Mouse (Mus musculus) lung, embryonic 15.5 days (tissue): ENCODE results near the gene Cacna1c. TPM values are rescaled to one million over a fixed set of nuclear protein-coding genes. Genes with fewer than 3 reads are reported as not detected.

ENCODE experiments used
- ATAC-seq: fragments of 200-750 bp; cut with Nextera tagmentation; 2 replicates; pipeline ENCODE4 v1.8.0; 2017; ENCODE audit warnings: moderate number of reproducible peaks, borderline replicate concordance; ENCODE audit not compliant: low FRiP score, low TSS enrichment; ENCODE audit errors: extremely low read depth
- H3K27ac ChIP-seq: fragments of 300-500 bp; sonication (generic); 2 replicates; pipeline ENCODE4 v1.5.1; 2015; ENCODE audit warnings: moderate library complexity, mild to moderate bottlenecking, inconsistent platforms
- H3K27me3 ChIP-seq: fragments of 300-500 bp; sonication (generic); 2 replicates; pipeline ENCODE4 v1.6.1; 2015; ENCODE audit warnings: inconsistent platforms
- H3K36me3 ChIP-seq: fragments of 300-500 bp; sonication (generic); 2 replicates; pipeline ENCODE4 v1.6.1; 2015; ENCODE audit warnings: inconsistent platforms
- H3K4me1 ChIP-seq: fragments of 300-500 bp; sonication (generic); 2 replicates; pipeline ENCODE4 v1.6.1; 2015; ENCODE audit warnings: inconsistent platforms
- H3K4me2 ChIP-seq: fragments of 300-500 bp; sonication (generic); 2 replicates; pipeline ENCODE4 v1.6.1; 2015; ENCODE audit warnings: inconsistent platforms, mild to moderate bottlenecking, moderate library complexity
- H3K4me3 ChIP-seq: fragments of 300-500 bp; sonication (generic); 2 replicates; pipeline ENCODE4 v1.5.1; 2015; ENCODE audit warnings: mild to moderate bottlenecking, inconsistent platforms
- H3K9ac ChIP-seq: fragments of 300-500 bp; sonication (generic); 2 replicates; pipeline ENCODE4 v1.6.1; 2015; ENCODE audit warnings: inconsistent platforms
- H3K9me3 ChIP-seq: fragments of 300-500 bp; sonication (generic); 2 replicates; pipeline ENCODE4 v1.6.1; 2016; ENCODE audit warnings: inconsistent platforms
- WGBS: fragments of 180-500 bp; shearing (Covaris S2); methylation state at CpG from one replicate; pipeline ENCODE4 v1.1.7; 2015; 5-methylcytosine and 5-hydroxymethylcytosine counted together
- polyA plus RNA-seq: library from polyadenylated mRNA; unstranded; fragments of >200 nt; fragmentation: Nextera tagmentation; extraction: Ambion mirVana; gene quantifications from 2 replicates; pipeline ENCODE4 v1.2.1, GENCODE M21; 2015

Gene Cacna1c
- polyA plus RNA-seq, 1 experiment from 2014 or later = 8.4 TPM

DNA sequence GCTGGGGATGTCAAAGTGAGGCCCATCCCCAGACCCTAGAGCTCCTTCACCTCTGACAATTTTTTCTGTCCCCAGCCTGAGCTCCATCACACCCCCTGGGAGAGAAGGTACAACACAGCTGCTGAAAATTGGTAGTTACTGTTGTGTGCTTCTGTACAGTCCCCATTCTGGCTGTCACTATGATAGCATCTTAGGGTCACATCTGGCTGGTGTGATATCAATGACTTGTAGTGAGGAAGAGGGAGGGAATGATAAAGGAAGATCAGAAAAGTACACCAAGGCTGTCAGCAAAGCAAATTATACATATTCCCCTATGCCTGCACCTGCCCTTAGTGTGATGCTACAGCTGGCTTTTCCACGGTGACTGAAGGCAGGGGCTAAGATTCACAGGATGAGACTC is 446.9 kb downstream of the Cacna1c start:
- Histone ChIP-seq H3K9me3 (no peaks in the 10 kb centered on the region), H3K36me3 (no peaks in the 10 kb centered on the region), H3K4me1 (no peaks in the 10 kb centered on the region), H3K4me3 (no peak overlapping the region), H3K9ac (no peak overlapping the region), H3K27ac (no peak overlapping the region), H3K27me3 (no peaks in the 10 kb centered on the region), H3K4me2 (no peak overlapping the region)
- 87% methylated on average over 1 of the region's 1 CpGs for WGBS
- no peak for ATAC-seq

- ATAC-seq = no peak
- no peaks in the 10 kb centered on the region for H3K36me3 ChIP-seq
- peaks cover 10% of the 10 kb centered on the region; the same call in 1 of the 2 replicates for H3K4me1 ChIP-seq
- WGBS = 65% methylated on average over 6 of the region's 6 CpGs
- no peaks in the 10 kb centered on the region for H3K27me3 ChIP-seq
- no peak overlapping the region for H3K27ac ChIP-seq
- no peak overlapping the region for H3K4me2 ChIP-seq
- no peak overlapping the region for H3K4me3 ChIP-seq
- no peaks in the 10 kb centered on the region for H3K9me3 ChIP-seq
- H3K9ac ChIP-seq = no peak overlapping the region
Observed at GRCm38 (mm10) chr6:118742701-118743100, 453.5 kb downstream of the Cacna1c start.

DNA sequence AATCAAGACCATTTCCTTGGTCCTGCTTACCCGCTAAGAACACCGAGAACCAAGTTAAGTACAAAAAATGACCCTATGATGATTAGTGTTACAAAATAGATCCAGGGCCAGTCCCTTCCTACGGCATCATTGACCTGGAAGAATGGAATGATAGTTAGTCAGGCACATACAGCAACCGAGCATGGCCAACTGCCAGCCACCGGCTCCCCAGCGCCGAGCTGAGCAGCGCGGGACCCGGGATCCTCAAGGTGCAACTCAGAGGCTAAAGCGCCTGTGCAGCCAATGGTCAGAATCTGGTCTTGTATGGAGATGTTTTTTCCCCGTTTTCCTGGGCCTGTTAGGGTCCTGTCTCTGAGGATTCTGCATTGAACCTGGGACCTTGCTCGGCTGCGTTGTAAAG is 454.4 kb downstream of the Cacna1c start:
- no peak overlapping the region for H3K27ac ChIP-seq
- no peak for ATAC-seq
- 91% methylated on average over 14 of the region's 14 CpGs for WGBS
- no peak overlapping the region for H3K4me2 ChIP-seq
- H3K4me3 ChIP-seq = no peak overlapping the region
- no peak overlapping the region for H3K9ac ChIP-seq
- H3K9me3 ChIP-seq = no peaks in the 10 kb centered on the region
- no peaks in the 10 kb centered on the region for H3K36me3 ChIP-seq
- H3K4me1 ChIP-seq = peaks cover 10% of the 10 kb centered on the region; the same call in 1 of the 2 replicates
- no peaks in the 10 kb centered on the region for H3K27me3 ChIP-seq

DNA sequence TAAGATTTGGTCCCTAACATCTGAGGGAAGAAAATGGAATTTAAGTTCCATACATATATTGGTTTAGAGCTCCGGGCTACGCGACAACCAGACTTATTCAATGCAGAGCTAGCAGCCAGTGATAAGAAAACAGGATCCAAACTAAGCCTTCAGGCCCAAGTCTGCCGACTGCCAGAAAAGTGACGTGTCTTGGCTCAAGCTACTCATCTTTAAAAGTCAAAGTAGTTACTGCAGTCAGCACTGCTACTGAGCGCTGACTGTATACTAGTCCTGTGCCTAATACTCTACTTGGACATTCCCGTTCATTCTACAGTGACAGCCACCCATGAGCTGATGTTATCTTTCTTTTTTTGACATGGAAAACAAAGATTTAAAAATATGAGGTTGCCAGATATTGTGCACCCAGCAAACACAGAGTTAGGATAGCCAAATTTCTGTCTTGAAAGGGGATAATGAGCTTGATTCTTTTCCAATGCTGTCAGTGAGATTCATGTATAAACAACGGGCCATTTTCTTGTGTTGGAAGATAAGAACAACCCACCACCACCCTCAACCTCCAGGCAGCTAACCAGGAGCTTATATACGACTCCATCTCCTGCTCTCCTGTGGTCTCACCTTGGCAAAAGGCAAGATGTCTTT is 456.1 kb downstream of the Cacna1c start:
- ATAC-seq = peak; percentile 71; the same call in 1 of the 2 replicates
- H3K27me3 ChIP-seq = no peaks in the 10 kb centered on the region
- no peak overlapping the region for H3K27ac ChIP-seq
- no peaks in the 10 kb centered on the region for H3K9me3 ChIP-seq
- peaks cover 10% of the 10 kb centered on the region; the same call in 1 of the 2 replicates for H3K4me1 ChIP-seq
- no peaks in the 10 kb centered on the region for H3K36me3 ChIP-seq
- H3K4me2 ChIP-seq = no peak overlapping the region
- 44% methylated on average over 9 of the region's 9 CpGs for WGBS
- H3K4me3 ChIP-seq = no peak overlapping the region
- H3K9ac ChIP-seq = no peak overlapping the region

DNA sequence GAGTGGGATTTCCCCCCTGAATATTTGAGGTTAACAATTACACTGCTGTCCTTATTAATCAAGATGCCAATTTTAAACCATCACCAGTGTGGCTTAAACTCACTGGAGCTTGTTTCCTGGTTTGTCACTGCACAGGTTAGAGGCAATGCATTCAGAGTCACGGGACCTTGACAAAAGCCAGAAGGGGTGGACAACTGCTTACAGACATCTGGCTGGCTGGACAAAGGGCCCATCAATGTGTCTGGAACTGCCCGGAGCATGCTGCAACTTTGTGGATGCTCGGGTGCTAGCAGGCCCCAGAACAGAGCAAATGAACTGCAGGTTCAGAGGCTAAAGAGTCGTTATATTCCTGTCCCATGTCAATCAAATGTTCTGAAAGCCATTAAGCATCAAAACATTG is 456.9 kb downstream of the Cacna1c start:
- WGBS = 83% methylated on average over 4 of the region's 4 CpGs
- no peak overlapping the region for H3K4me2 ChIP-seq
- ATAC-seq = no peak
- H3K9ac ChIP-seq = no peak overlapping the region
- peaks cover 10% of the 10 kb centered on the region; the same call in 1 of the 2 replicates for H3K4me1 ChIP-seq
- H3K27me3 ChIP-seq = no peaks in the 10 kb centered on the region
- no peaks in the 10 kb centered on the region for H3K36me3 ChIP-seq
- H3K27ac ChIP-seq = no peak overlapping the region
- no peaks in the 10 kb centered on the region for H3K9me3 ChIP-seq
- no peak overlapping the region for H3K4me3 ChIP-seq

DNA sequence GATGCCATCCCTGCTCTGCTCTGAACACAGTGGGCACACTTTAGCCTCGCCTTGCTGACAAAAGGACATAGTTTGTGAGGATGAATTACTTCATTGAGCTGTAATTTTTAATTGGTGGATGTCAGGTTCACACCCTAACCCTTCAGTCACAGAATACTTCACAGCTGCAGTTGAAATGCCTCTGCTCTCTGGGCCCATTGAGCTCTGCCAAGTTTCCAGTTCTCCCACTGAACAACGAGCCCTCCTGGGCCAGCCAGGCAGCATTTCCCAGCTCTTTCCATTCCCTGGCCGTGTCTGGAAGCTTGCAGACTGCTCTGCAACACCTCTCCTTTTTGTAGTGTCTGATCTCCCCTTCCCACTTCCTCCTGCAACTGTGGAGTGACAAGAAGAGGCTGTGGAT is 457.6 kb downstream of the Cacna1c start:
- H3K27ac ChIP-seq = no peak overlapping the region
- H3K4me2 ChIP-seq = no peak overlapping the region
- H3K4me1 ChIP-seq = peaks cover 10% of the 10 kb centered on the region; the same call in 1 of the 2 replicates
- no peaks in the 10 kb centered on the region for H3K9me3 ChIP-seq
- WGBS = 42% methylated on average over 3 of the region's 3 CpGs
- H3K36me3 ChIP-seq = no peaks in the 10 kb centered on the region
- no peaks in the 10 kb centered on the region for H3K27me3 ChIP-seq
- H3K4me3 ChIP-seq = no peak overlapping the region
- no peak for ATAC-seq
- no peak overlapping the region for H3K9ac ChIP-seq

DNA sequence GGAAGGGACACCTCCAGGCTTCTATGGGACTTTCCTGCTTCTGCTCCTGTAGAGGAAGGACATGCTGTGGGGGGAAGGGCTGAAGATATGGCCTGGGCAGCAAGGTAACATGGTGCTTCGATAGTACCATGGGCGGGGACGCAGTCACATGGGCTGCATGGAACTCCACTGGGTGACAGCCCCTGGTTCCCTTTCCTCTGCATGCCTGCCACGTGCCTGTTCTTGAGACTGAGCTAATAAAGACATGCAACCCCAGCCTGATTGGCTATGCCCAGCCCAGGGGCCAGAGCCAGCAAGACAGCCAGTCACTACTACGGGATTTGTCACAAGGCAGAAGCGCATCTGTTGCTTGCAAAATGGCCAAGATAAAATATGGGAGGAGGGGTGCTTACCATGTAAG is 459.1 kb downstream of the Cacna1c start:
- H3K4me1 ChIP-seq = peaks cover 10% of the 10 kb centered on the region; the same call in 1 of the 2 replicates
- 0 out of 2 replicates have a peak, but pooled peaks have one; percentile 25 for ATAC-seq
- H3K27me3 ChIP-seq = no peaks in the 10 kb centered on the region
- H3K9me3 ChIP-seq = no peaks in the 10 kb centered on the region
- H3K4me3 ChIP-seq = no peak overlapping the region
- H3K27ac ChIP-seq = no peak overlapping the region
- 70% methylated on average over 6 of the region's 6 CpGs for WGBS
- no peak overlapping the region for H3K4me2 ChIP-seq
- no peak overlapping the region for H3K9ac ChIP-seq
- no peaks in the 10 kb centered on the region for H3K36me3 ChIP-seq

DNA sequence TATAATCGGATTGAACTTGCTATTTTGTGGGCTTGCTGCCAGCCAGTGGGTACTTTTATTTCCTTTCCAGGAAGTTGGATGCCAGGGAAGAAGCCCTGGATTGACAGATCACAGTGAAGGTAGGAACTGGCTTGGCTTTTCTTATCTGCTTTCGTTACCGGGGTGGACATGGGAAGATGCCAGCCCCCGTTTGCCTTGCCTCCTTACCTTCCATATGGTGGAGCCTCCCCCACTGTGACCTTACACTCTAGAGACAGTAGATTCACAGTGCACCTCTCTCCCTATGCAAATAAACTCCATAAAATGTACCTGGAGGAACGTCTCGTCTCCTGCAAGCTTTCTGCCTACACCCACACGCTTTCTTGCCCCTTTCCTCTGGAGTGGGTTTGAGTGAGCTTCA is 459.7 kb downstream of the Cacna1c start:
- Histone ChIP-seq H3K27ac (no peak overlapping the region), H3K4me3 (no peak overlapping the region), H3K4me2 (no peak overlapping the region), H3K36me3 (no peaks in the 10 kb centered on the region), H3K9ac (no peak overlapping the region), H3K27me3 (no peaks in the 10 kb centered on the region), H3K4me1 (peaks cover 10% of the 10 kb centered on the region; the same call in 1 of the 2 replicates), H3K9me3 (no peaks in the 10 kb centered on the region)
- no peak for ATAC-seq
- 59% methylated on average over 7 of the region's 7 CpGs for WGBS

- no peak overlapping the region for H3K4me3 ChIP-seq
- H3K36me3 ChIP-seq = peaks cover 6% of the 10 kb centered on the region; the same call in 1 of the 2 replicates
- no peaks in the 10 kb centered on the region for H3K9me3 ChIP-seq
- WGBS = 85% methylated on average over 3 of the region's 3 CpGs
- no peak overlapping the region for H3K9ac ChIP-seq
- ATAC-seq = no peak
- H3K4me2 ChIP-seq = no peak overlapping the region
- H3K27me3 ChIP-seq = no peaks in the 10 kb centered on the region
- no peak overlapping the region for H3K27ac ChIP-seq
- H3K4me1 ChIP-seq = peaks cover 7% of the 10 kb centered on the region; the same call in 1 of the 2 replicates
Observed at GRCm38 (mm10) chr6:118735145-118735544, 461.1 kb downstream of the Cacna1c start.

DNA sequence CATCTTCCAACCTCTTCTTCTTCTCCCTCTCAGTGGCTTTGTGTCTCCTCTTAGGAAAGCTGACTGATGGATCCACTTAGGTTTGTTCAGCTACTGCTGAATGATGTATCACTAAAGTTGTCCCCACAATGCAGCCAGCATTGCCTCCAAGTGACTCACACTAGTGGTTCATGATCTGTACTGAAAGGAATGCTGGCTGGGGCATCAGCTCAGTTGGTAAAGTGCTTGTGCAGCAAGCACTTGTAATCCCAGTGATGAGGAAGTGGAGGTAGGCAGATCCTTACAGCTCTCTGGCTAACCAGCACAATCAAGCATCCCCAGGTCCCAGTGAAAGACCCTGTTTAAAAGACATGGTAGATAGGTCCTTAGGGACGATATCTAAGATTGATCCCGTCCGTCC is 464.3 kb downstream of the Cacna1c start:
- H3K27me3 ChIP-seq = no peaks in the 10 kb centered on the region
- no peak overlapping the region for H3K9ac ChIP-seq
- no peak overlapping the region for H3K27ac ChIP-seq
- WGBS = 83% methylated on average over 3 of the region's 3 CpGs
- ATAC-seq = no peak
- H3K4me3 ChIP-seq = no peak overlapping the region
- H3K4me1 ChIP-seq = no peaks in the 10 kb centered on the region
- peaks cover 15% of the 10 kb centered on the region for H3K36me3 ChIP-seq
- H3K4me2 ChIP-seq = no peak overlapping the region
- H3K9me3 ChIP-seq = no peaks in the 10 kb centered on the region

GRCm38 (mm10) chr6:118724908-118725307 is 471.3 kb downstream of the Cacna1c start:
- H3K4me1 ChIP-seq = peaks cover 8% of the 10 kb centered on the region
- H3K4me2 ChIP-seq = no peak overlapping the region
- H3K4me3 ChIP-seq = no peak overlapping the region
- H3K36me3 ChIP-seq = peaks cover 7% of the 10 kb centered on the region
- ATAC-seq = no peak
- H3K9ac ChIP-seq = no peak overlapping the region
- no peaks in the 10 kb centered on the region for H3K27me3 ChIP-seq
- WGBS = 58% methylated on average over 4 of the region's 4 CpGs
- H3K27ac ChIP-seq = no peak overlapping the region
- H3K9me3 ChIP-seq = no peaks in the 10 kb centered on the region

DNA sequence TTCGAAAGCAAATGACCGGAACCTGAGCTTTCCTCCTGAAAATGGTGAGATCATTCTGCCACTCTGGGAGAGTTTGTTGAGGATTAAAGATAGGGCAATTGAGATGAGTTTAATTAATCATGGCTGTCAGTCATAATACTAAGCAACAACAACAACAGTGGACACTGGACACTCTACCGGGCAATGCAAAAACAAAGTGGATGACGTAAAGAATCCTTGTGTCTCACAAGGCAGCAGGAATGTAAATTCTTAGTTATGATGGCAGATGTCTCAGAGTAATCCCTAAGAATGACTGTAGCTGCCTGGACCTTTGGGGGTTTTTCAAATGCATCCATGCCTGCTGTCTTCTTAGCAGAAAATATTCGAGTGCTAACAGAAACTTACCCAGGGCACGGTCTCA is 471.8 kb downstream of the Cacna1c start:
- Histone ChIP-seq H3K4me1 (peaks cover 13% of the 10 kb centered on the region), H3K9me3 (no peaks in the 10 kb centered on the region), H3K36me3 (peaks cover 2% of the 10 kb centered on the region), H3K27ac (no peak overlapping the region), H3K27me3 (no peaks in the 10 kb centered on the region), H3K9ac (no peak overlapping the region), H3K4me3 (no peak overlapping the region), H3K4me2 (no peak overlapping the region)
- no peak for ATAC-seq
- 80% methylated on average over 6 of the region's 6 CpGs for whole genome bisulfite sequencing
